Mouse (Mus musculus) retina, adult 2 months (tissue): ENCODE measurements around the gene Tbx6.
A peak's percentile ranks its signal among the peaks of the same experiment; 100 is the strongest.

Experiments used
- DNase-seq: peaks from one replicate; pipeline ENCODE4 v3.0.0-alpha.2; 2012; ENCODE audit warnings: low read depth, low spot score

Gene Tbx6

GRCm38 (mm10) chr7:126780971-126781635 is at the start of gene Tbx6:
Gene Tbx6, plus strand, starts transcription at chr7:126781483.
- DNase-seq = no peak

DNA sequence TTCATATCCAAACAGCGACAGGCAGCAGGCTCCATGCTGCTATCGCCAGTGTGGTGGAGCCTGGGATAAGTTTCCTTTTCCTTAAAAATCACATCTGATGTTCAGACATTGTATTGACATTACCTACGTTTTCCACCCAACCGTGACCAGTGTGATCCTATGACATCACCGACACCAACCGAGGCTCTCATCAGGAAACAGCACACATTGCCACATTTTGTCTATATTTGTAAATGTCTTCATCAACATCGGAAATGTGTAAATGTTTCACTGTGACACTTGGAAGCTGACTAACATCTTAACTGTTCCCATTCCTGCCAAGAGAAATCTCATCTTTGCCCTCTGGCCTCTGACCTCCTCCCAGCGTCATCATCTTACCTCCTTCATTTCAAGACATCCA is 45.2 kb upstream of the Tbx6 start:
- DNase-seq = no peak

DNA sequence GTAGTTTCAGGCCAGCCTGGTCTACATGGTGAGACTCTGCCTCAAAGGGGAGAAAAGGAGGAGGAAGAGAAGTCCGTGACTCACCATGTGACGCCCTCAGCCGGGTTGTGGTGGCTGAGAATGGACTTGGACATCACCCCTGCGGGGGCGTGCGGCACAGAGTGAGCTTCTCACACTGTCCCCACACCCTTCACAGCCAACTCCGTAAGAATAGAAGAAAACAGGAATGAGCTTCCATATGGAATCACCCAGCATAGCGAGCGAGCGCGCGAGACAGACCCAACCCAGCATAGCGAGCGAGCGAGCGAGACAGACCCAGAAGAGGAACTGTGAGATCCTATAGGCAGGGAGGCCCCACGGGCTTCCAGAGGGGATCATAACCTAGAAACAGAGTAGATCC is 41.7 kb upstream of the Tbx6 start:
- no peak for DNase-seq

DNA sequence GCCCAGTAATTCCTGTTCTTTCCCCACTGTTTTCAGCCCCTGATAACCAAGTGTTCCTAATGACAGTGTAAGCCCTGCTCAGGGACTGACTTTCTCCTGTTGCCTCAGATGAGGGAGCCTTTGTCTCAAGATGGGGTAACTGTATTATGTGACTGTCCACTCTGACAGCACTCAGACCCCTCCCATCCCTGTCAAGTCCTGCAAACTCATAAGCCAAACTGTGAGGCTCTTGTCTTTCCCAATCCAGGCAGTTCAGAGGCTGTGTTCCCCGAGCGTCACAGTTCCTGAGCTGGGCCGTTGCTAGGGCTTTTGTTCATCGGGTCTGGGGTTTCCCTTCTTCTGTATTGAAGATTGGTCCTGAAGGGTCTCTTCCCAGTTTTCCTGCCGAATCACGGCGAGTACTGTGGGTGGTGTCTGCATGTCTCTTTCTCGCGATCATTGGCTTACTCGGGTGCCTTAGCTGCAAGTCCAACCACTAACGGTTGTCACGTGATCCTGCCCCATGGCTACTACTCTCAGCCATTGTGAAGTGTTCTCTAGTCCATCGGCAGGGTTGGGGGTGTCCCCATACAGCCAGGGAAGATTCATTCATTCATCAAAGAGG is 41.0 kb upstream of the Tbx6 start:
- DNase-seq = no peak

- no peak for DNase-seq
Measured at GRCm38 (mm10) chr7:126740977-126741376, 40.3 kb upstream of the Tbx6 start.

DNA sequence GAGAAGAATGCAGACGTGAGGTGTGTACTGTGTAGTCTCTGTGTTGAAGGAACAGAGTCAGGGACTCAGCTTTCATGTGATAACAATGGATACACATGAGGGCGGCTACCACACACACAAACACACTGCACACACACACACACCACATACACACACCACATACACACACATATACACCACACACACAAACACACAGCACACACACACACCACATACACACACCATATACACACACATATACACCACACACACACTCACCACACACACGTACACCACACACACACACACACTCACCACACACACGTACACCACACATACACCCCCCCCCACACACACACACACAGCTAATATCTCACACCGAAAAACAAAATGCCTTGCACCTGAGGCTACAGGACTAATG is 39.8 kb upstream of the Tbx6 start:
- DNase-seq = no peak

DNA sequence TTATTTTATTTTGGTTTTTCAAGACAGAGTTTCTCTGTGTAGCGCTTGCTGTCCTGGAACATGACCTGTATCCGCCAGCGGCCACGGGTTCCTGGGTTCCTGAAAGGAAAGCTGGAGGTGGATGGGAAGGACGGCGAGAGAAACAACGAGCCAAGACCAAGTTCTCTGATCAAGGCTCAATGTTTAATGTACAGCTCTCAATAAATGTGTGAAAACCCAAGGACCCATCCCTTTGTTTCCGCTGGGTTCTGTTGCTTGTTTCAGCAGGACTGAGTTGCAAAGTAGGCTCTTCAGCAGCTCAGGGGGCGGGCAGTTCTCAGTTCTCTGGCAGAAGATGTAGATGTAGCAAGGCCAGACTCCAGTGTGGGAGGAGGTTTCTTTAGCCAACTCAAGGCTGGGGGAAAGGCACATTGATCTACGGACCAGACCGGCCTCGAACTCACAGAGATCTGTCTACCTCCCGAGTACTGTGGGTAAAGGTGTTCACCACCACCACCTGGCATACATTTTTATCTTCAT is 39.3 kb upstream of the Tbx6 start:
- DNase-seq = no peak

GRCm38 (mm10) chr7:126746066-126746465 is 35.2 kb upstream of the Tbx6 start:
- no peak for DNase-seq

- no peak for DNase-seq
Measured at GRCm38 (mm10) chr7:126746798-126747197, 34.5 kb upstream of the Tbx6 start.

GRCm38 (mm10) chr7:126748824-126749223 is 32.5 kb upstream of the Tbx6 start:
- no peak for DNase-seq

DNA sequence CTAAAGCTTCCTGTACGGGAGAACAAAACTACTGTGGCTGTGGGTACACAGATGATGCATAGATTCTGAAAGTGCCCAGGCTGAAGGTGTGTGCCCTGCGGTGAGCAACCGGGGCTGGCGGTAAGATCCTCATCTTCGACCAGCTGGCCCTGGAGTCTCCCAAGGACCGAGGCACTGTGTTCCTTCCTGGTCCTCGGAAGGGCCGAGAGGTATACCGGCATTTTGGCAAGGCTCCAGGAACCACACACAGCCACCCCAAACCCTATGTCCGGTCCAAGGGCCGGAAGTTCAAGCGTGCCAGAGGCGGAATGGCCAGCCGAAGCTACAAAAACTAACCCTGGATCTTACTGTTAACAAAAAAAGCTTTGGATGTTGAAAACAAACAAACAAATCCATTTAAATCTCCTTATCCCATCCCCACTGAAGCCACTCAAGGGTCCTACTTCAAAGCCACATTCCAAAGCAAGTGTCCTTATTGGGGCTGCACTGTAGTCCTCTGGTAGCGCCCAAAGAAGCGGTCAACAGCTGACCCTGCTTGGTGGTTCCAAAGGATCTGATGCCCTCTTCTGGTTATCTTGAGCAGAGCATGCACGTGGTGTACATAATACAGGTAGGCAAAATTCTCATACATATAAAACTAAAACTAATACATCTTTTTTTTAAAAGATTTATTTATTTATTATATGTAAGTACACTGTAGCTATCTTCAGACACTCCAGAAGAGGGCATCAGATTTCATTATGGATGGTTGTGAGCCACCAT is 31.5 kb upstream of the Tbx6 start:
- no peak for DNase-seq

- peak; percentile 62 for DNase-seq
Measured at GRCm38 (mm10) chr7:126754866-126755265, 26.4 kb upstream of the Tbx6 start.

DNA sequence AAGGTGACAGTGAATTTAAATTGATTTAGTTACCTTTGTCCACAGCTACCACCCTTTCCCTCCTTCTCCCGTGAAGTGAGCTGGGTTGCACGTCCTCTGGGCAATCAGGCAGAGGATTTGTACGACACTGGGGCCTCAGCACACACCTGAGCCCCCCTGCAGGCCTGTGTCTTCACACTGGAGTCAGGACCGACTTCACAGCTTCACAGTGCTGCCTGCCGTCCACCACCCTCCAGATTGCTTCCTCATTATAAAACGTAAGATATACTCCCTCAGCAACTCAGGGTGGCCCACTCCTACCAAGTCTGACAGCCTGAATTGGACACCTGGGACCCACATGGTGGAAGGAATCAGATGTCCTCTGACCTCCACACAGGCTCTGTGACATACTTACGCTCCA is 22.7 kb upstream of the Tbx6 start:
- no peak for DNase-seq

GRCm38 (mm10) chr7:126759050-126759671 is 22.1 kb upstream of the Tbx6 start, which contains the start of gene Mapk3:
Gene Mapk3, plus strand, starts transcription at chr7:126759601.
- DNase-seq = peak; percentile 78

DNA sequence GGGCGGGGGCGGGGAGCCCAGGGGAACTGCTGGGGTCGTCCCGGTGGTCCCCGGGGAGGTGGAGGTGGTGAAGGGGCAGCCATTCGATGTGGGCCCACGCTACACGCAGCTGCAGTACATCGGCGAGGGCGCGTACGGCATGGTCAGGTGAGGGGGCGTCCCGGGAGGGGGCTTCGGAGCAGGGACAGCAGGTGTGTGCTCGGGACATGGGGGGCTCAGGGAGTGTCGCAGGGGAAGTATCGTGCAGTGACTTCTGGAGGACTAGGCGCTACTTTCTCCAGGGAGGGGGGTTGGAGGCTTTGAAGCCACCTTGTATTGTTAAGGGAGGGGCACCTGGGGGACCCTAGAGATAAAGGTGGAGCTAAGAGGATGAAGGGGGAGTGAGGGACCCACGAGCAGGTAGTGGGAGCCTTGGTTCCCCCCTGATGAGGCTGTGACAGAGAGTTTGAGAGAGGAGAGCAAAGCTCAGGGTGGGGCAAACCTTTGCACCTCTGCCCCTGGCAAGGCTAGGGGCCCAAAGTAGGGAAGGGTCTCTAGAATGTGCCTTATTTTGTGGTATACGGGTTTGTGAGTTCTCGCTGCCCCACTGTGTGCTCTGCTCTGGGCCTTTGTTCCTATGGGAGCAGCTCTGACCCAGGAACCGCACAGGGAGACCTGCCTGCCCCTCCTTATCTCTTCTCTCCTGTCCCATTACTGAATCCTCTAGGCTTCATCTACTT is 21.5 kb upstream of the Tbx6 start:
- no peak for DNase-seq

GRCm38 (mm10) chr7:126760391-126760802 is 20.9 kb upstream of the Tbx6 start:
- DNase-seq = no peak

DNA sequence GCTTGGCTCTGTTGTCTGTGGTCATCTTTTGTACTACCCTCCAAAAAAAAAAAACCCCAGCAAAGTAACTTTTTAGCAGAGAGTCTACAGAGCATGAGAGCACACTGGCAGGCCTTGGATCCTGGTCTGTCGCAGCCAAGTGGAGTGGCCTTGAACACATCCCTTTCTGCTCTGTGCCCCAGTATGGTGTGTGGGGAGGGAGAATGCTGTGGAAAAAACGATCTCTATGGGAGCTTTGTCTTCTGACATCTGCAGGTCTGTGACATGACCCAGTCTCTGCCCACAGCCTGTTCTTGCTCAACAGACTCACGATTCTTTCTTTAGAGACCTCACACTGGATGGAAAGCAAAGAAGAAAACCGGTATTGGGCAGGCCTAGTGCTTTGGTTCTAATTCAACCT is 20.3 kb upstream of the Tbx6 start:
- no peak for DNase-seq

DNA sequence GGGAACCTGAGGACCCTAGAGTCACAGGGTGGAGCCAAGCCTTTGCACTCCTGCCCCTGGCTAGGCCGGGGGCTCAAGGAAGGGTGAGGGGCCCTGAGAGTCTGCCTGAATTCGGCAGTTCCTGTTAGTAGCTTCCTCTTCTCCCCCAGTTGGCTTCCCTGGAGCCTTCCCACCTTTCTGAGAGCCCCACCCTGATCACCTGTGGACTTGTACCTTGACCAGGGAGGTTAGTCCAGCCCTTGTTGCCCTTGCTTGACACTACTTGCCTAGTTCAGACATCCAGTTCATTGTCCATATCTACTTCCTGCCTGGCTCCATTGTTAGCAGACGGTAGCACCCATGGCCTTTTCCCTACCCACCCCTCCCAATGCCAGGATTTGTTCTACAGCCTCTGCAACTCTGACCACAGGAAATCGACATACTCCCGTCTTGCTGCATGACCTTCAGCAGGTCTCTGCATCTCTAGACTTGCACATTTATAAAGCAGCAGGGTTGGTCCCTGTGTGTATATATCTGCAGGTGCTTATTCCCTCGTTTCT is 19.7 kb upstream of the Tbx6 start:
- DNase-seq = no peak

DNA sequence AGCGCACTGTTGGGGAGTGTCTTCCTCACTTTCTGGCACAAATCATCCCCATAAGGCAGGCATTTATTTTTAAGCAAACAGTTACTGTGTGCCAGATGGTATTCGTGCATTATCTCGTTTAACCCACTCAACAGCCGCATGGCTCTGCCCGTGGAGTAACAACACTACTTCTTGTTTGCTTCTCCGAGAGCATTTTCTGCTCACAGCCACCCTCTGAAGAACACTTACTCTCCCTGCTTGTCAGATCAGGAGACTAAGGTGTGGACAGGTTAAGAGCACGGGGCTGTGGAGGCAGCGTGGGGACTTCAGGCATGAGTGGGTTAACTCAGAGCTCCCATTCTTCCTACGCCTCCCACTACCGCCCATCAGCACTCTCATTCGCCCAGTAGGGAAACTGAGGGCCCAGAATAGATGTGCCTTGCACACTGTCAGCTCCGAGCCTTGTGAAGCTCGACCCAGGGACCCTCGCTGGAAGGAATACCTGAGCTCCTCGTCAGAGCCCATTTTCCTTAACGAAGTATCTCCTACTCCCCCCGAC is 18.7 kb upstream of the Tbx6 start:
- no peak for DNase-seq

DNA sequence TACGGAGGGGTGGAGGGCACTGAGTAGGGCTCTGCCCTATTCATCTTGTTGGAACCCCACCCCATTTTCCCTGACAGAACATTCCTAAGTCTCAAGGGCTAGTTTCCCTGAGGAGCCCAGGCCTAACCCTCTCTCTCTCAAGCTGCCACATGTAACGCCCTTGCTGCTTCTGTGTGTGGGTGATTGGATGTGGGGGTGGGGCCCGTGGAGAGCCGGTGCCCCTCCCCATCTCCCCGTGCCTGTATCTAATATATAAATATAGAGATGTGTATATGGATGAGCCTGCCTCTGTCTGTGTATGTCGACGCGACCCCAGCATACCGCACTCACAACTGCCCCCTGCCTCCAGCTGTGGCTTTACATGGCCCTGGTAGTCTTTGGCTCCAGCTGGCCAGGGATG is 15.7 kb upstream of the Tbx6 start:
- DNase-seq = no peak

DNA sequence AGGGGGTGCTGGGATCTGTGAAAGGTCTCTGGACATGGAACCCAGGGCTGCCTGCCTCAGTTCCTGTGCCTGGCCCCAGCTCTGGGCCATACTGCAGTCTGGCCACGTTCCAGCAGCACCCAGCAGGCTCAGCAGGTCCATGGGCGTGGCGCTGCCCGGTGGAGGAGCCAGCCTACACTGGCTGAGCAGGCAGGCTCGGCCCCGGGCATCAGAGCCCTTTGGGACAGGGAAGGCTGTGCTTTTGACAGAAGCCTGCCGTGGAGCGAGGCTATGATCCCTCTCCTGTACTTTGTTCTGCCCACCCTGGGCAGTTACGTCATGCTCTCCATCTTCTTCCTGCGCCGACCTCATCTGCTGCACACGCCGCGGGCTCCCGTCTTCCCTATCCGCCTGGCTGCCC is 15.1 kb upstream of the Tbx6 start, which contains the start of gene Gdpd3:
Gene Gdpd3 (plus strand): TSS at position 134 of the 400 bp plus-strand sequence.
- no peak for DNase-seq
